Mouse (Mus musculus) ES-Bruce4 (cell line): Measurements from ENCODE around the gene Hras. TPM values are rescaled to one million over a fixed set of nuclear protein-coding genes. Genes with fewer than 3 reads are reported as not detected.

ENCODE experiments used
- H3K27ac ChIP-seq: 2 replicates; pipeline ENCODE4 v1.5.1; 2012; ENCODE audit warnings: low read length, inconsistent platforms; ENCODE audit not compliant: insufficient read depth
- H3K27me3 ChIP-seq: 2 replicates; pipeline ENCODE4 v1.6.1; 2012; ENCODE audit warnings: mild to moderate bottlenecking, low read length, inconsistent platforms; ENCODE audit not compliant: control insufficient read depth, poor library complexity, insufficient read depth, severe bottlenecking
- H3K36me3 ChIP-seq: 2 replicates; pipeline ENCODE4 v1.6.1; 2012; ENCODE audit warnings: inconsistent platforms, mild to moderate bottlenecking, low read length, moderate library complexity; ENCODE audit not compliant: control insufficient read depth, poor library complexity, insufficient read depth, severe bottlenecking
- H3K4me1 ChIP-seq: one replicate; pipeline ENCODE4 v1.8.1; 2011; ENCODE audit warnings: low read length; ENCODE audit not compliant: control insufficient read depth, insufficient read depth
- H3K4me3 ChIP-seq: 2 replicates; pipeline ENCODE4 v1.5.1; 2011; ENCODE audit warnings: low read depth, mild to moderate bottlenecking, low read length
- H3K9ac ChIP-seq: 2 replicates; pipeline ENCODE4 v1.6.1; 2012; ENCODE audit warnings: low read depth, mild to moderate bottlenecking, inconsistent platforms; ENCODE audit not compliant: poor library complexity, severe bottlenecking
- H3K9me3 ChIP-seq: replicated peaks from 2 replicates; pipeline ENCODE4 v1.6.1; 2012; ENCODE audit warnings: mild to moderate bottlenecking, low read length, inconsistent platforms; ENCODE audit not compliant: control insufficient read depth, poor library complexity, insufficient read depth, severe bottlenecking
- CTCF ChIP-seq: IDR thresholded peaks from one replicate; pipeline ENCODE4 v1.8.1; 2011; ENCODE audit warnings: low read depth, low read length
- EP300 ChIP-seq: IDR thresholded peaks from 2 replicates; pipeline ENCODE4 v1.6.1; 2011; ENCODE audit warnings: low read depth, low read length; ENCODE audit not compliant: insufficient read depth
- POLR2A ChIP-seq: IDR thresholded peaks from one replicate; pipeline ENCODE4 v1.8.1; 2011; ENCODE audit warnings: low read length; ENCODE audit not compliant: insufficient read depth
- polyA plus RNA-seq: library from polyadenylated mRNA; stranded (reverse); fragments of >200 nt; gene quantifications from 2 replicates; pipeline ENCODE4 v1.2.4, GENCODE M21; 2011; ENCODE audit warnings: low read depth; ENCODE audit not compliant: missing spikeins, insufficient read depth, insufficient read length

Hras gene
- polyA plus RNA-seq, 1 experiment, result 50.5 TPM

DNA sequence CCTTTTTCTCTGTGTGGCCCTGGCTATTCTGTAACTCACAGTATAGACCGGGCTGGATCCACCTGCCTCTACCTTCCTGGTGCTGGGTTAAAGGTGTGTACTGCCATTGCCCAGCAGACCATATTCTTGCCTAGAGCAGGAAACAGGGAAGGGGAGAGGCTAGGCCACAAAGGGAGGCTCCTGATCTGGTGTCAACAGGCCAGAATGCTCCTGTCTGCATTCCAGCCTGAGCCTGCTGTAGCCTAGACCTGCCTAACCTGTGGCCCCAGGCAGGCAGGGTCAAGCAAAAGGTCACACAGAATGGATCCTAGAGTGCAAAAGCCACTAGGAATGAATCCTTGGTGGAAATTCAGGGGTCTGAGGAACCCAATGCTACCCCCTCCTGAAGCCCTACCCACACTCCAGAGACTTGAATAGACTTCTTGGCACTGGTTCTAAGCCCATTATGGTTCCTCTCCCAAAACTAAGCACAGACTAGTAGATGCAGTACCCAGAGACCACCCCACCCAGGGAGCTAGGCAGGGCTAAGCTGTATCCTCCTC, 25.8 kb upstream of the Hras start:
- H3K27ac ChIP-seq, result peak overlapping the region; percentile 43; the same call in 1 of the 2 replicates

DNA sequence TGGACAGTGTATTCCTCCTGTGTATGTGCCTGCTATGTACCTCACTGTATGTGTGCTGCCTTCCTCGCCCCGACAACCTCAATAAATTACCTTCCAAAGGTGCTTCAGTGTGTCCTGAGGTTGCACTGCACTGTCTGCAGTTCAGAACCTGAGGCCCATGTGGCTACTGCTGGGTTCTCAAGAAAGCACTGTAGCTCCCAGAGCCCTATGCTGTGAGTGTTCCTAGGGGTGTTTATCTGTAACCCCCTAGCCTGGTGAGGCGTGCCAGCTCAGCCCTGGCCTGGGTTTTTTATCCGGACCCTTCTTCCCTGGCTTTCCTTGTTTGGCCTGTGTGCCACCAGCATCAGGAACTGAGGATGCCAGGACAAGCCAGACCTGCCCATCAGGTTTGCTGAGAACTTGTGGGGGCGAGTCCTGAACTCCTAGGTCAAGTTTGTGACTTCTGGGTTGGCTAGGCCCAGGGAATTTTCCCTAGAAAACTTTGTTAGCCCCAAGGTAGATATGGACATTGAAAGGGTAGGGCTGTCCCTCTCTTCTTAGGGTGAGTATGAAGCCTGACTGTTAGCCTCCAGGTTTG, 24.8 kb upstream of the Hras start:
- Histone ChIP-seq H3K4me3 (no peak overlapping the region), H3K9me3 (no peaks in the 10 kb centered on the region), H3K4me1 (peaks cover 6% of the 10 kb centered on the region), H3K27me3 (no peaks in the 10 kb centered on the region), H3K9ac (no peak overlapping the region), H3K36me3 (0 out of 2 replicates have a peak, but pooled peaks cover 5% of the 10 kb centered on the region), H3K27ac (peak overlapping the region; percentile 43; the same call in 1 of the 2 replicates)
- TF ChIP-seq POLR2A (no peak), EP300 (no peak), CTCF (no peak)

More for the DNA sequence above, 25.8 kb upstream of the Hras start:
- Histone ChIP-seq H3K9me3 (no peaks in the 10 kb centered on the region), H3K9ac (no peak overlapping the region), H3K4me1 (peaks cover 6% of the 10 kb centered on the region), H3K36me3 (0 out of 2 replicates have a peak, but pooled peaks cover 5% of the 10 kb centered on the region), H3K4me3 (peak overlapping the region; percentile 12; the same call in 1 of the 2 replicates), H3K27me3 (no peaks in the 10 kb centered on the region)
- no peak for TF ChIP-seq CTCF
- TF ChIP-seq POLR2A, result no peak
- peak; percentile 94 for TF ChIP-seq EP300

DNA sequence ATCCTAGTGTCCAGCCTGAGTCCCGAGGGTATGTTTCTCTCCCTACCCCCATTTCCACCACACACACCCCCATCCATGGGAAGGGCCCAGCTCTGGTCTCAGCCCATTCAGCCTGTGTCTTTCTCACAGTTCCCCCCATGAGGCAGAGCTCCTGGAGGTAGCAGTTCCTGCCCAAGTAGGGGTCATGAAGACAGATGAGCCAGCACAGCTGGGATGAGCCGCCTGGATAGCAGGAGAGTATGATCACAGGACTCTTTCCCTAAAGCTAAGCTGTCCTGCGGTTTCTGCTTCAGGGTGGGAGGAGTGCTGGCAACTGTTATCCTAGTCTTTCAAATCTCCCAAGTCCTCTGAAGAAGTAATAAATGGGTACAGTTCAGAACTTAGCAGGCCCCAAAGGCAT, 24.3 kb upstream of the Hras start:
- Histone ChIP-seq H3K4me3 (no peak overlapping the region), H3K36me3 (0 out of 2 replicates have a peak, but pooled peaks cover 5% of the 10 kb centered on the region), H3K4me1 (peaks cover 8% of the 10 kb centered on the region), H3K27ac (no peak overlapping the region), H3K27me3 (no peaks in the 10 kb centered on the region), H3K9me3 (no peaks in the 10 kb centered on the region), H3K9ac (no peak overlapping the region)
- TF ChIP-seq CTCF, result no peak
- TF ChIP-seq POLR2A, result no peak
- TF ChIP-seq EP300, result no peak

DNA sequence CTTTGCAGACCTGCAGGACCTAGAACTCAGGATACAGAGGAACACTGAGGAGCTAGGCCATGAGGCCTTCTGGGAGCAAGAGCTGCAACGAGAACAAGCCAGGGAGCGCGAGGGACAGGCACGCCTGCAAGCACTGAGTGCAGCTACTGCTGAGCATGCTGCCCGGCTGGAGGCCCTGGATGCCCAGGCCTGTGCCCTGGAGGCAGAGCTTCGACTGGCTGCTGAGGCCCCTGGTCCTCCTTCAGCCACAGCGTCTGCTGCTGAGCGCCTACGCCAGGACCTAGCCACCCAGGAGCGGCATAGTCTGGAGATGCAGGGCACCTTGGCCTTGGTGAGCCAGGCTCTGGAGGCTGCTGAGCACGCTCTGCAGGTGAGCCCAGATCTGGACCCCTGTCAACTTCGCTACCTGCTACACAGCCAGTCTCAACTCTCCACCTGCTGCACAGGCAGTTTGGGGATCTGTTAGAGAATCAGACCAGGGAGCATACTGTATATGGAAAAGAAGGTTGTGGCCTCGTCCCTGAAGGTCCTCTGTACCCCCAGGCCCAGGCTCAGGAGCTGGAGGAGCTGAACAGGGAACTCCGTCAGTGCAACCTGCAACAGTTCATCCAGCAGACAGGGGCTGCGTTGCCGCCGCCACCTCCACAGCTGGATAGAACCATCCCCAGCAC, 23.7 kb upstream of the Hras start:
- TF ChIP-seq CTCF, result no peak
- no peak for TF ChIP-seq POLR2A
- TF ChIP-seq EP300, result no peak
- Histone ChIP-seq H3K9ac (no peak overlapping the region), H3K27me3 (no peaks in the 10 kb centered on the region), H3K4me3 (no peak overlapping the region), H3K27ac (no peak overlapping the region), H3K9me3 (no peaks in the 10 kb centered on the region), H3K36me3 (0 out of 2 replicates have a peak, but pooled peaks cover 5% of the 10 kb centered on the region), H3K4me1 (peaks cover 10% of the 10 kb centered on the region)

DNA sequence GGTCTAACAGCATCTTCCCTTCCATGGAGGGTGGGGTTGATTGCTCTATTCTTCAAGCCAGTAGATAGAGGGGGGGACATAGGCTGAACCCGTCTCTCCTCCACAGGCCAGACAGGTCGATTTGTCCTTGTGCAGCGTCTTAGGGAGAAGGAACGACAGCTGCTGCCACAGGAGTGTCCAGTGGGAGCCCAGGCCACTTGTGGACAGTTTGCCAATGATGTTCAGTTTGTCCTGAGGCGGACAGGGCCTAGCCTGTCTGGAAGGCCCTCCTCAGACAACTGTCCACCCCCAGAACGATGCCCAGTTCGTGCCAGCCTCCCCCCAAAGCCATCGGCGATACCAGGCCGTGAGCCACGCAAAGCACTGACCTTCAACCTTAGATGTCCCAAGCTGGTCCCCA, 23.1 kb upstream of the Hras start:
- Histone ChIP-seq H3K4me1 (peaks cover 10% of the 10 kb centered on the region), H3K27me3 (no peaks in the 10 kb centered on the region), H3K4me3 (peak overlapping the region; percentile 90), H3K9ac (0 out of 2 replicates have a peak overlapping the region, but pooled peaks have one; percentile 50), H3K27ac (no peak overlapping the region), H3K36me3 (0 out of 2 replicates have a peak, but pooled peaks cover 5% of the 10 kb centered on the region), H3K9me3 (no peaks in the 10 kb centered on the region)
- TF ChIP-seq EP300, result no peak
- TF ChIP-seq POLR2A, result no peak
- no peak for TF ChIP-seq CTCF
